Mouse (Mus musculus) heart, adult 2 months (tissue): ENCODE measurements around the gene Ifi27l2b.

Experiments used
- CTCF ChIP-seq: fragments of 200-600 bp; IDR thresholded peaks from 2 replicates; pipeline ENCODE4 v1.8.1; 2022; ENCODE audit warnings: antibody characterized with exemption, mild to moderate bottlenecking, moderate library complexity
- EP300 ChIP-seq: fragments of 200-500 bp; IDR thresholded peaks from 2 replicates; pipeline ENCODE4 v1.6.1; 2011; ENCODE audit warnings: low read depth, low read length, control low read depth; ENCODE audit not compliant: insufficient read depth
- POLR2A ChIP-seq: fragments of 200-500 bp; IDR thresholded peaks from 2 replicates; pipeline ENCODE4 v1.6.1; 2011; ENCODE audit warnings: mild to moderate bottlenecking, low read depth, low read length, control low read depth; ENCODE audit not compliant: insufficient read depth

DNA sequence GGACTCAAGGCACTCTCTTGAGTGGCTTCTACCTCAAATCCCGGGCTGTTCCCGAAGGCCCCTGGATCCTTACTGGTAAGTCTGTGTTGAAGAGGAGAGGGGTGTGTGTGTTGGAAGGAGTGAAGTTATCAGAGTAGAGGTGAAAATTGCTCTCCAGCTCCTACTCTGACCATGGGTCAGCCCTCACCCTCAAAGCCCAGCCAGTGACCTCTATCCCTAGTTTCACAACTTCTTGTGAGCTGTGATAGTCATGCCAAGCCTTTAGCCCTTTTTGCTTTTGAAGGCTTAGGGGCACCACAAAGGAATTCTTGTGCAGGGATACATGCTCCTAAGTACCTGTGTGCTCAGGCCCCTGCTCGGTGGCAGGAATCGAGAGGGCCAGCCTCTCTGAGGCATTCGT lies 24.6 kb upstream of the Ifi27l2b start:
- no peak for TF ChIP-seq POLR2A
- no peak for TF ChIP-seq CTCF
- no peak for TF ChIP-seq EP300
